Mouse (Mus musculus): ENCODE results near the gene Foxl1. TPM values are rescaled to one million over a fixed set of nuclear protein-coding genes. Genes with fewer than 3 reads are reported as not detected.

Foxl1 gene
- polyA plus RNA-seq, 1 experiment from 2014 or later, result 0.70 TPM

DNA sequence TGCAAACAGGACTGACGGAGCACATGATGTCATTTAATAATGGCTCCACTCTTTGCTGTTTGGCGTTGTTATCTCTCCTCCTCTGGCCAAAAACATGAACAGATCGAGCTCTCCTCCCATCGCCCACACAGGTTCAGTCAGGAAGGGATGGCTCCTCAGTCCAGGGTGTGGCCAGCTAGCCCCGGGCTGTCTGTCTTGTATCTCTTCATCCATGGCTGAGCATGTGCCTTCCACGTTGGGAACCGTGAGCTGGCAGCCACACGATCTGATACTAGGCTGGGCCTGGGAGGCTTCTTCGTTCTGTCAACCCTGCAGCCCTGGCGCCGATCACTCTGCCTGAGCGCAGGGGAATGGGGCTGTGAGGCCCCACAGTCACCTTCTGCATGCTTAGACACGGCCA is 31.1 kb downstream of the Foxl1 start:
- H3K4me2 ChIP-seq, result no peak overlapping the region
- H3K27me3 ChIP-seq, result peaks cover 6% of the 10 kb centered on the region; the same call in 1 of the 2 replicates
- no peak for ATAC-seq (ENCODE audit: low read depth)
- WGBS, result 83% methylated on average over 13 of the region's 13 CpGs
- H3K4me1 ChIP-seq (replicated peaks), result peaks cover 1% of the 10 kb centered on the region; the same call in 1 of the 2 replicates
- no peak overlapping the region for H3K27ac ChIP-seq (replicated peaks)
- H3K4me3 ChIP-seq, result no peak overlapping the region
- H3K36me3 ChIP-seq, result no peaks in the 10 kb centered on the region
- H3K9ac ChIP-seq, result no peak overlapping the region
- no peaks in the 10 kb centered on the region for H3K9me3 ChIP-seq

DNA sequence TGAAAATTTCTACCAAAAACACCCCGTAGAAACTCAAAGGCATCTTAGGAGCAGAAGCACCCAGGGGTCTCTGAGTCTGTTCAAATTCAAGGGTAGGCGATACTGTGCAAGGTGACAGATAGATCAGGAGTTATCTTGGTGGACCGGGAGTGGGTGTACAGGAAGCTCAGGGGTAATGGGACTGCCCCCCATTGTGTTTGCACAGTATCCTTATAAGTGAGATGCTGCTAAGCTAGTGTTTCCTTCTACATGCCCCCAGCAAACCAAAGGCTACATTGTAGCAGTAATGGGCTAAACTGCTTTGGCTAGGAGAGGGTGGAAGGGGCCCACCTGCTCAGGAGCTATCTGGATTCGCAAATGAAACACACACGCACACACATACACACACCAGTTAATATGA is 33.7 kb downstream of the Foxl1 start:
- Histone ChIP-seq H3K9me3 (no peaks in the 10 kb centered on the region), H3K9ac (no peak overlapping the region), H3K4me3 (no peak overlapping the region), H3K4me2 (no peak overlapping the region), H3K27ac (replicated peaks) (no peak overlapping the region), H3K4me1 (replicated peaks) (peaks cover 11% of the 10 kb centered on the region), H3K36me3 (no peaks in the 10 kb centered on the region), H3K27me3 (peaks cover 6% of the 10 kb centered on the region; the same call in 1 of the 2 replicates)
- WGBS, result 93% methylated on average over 5 of the region's 5 CpGs
- ATAC-seq (ENCODE audit: low read depth), result no peak

DNA sequence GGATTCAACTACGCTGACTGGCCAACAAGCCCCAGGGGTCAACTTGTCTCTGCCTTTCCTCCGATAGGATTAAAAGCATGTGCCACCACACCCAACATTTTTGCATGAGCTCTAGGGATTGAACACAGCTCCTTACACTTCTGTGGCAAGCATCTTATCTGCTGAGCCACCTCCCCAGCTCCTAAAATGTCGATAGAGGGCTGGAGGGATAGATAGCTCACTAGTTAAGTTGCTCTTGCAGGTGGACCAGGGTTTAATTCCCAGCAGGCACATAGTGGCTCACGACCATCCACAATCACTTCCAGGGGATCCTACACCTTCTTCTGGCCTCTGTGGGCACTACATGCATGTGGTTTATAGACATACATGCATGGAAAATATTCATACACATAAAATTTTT is 34.7 kb downstream of the Foxl1 start:
- Histone ChIP-seq H3K4me2 (no peak overlapping the region), H3K9ac (no peak overlapping the region), H3K9me3 (no peaks in the 10 kb centered on the region), H3K4me1 (replicated peaks) (peaks cover 11% of the 10 kb centered on the region), H3K27me3 (peaks cover 6% of the 10 kb centered on the region; the same call in 1 of the 2 replicates), H3K36me3 (no peaks in the 10 kb centered on the region), H3K4me3 (no peak overlapping the region), H3K27ac (replicated peaks) (no peak overlapping the region)
- ATAC-seq (ENCODE audit: low read depth), result no peak
- 77% methylated on average over 4 of the region's 4 CpGs for WGBS

DNA sequence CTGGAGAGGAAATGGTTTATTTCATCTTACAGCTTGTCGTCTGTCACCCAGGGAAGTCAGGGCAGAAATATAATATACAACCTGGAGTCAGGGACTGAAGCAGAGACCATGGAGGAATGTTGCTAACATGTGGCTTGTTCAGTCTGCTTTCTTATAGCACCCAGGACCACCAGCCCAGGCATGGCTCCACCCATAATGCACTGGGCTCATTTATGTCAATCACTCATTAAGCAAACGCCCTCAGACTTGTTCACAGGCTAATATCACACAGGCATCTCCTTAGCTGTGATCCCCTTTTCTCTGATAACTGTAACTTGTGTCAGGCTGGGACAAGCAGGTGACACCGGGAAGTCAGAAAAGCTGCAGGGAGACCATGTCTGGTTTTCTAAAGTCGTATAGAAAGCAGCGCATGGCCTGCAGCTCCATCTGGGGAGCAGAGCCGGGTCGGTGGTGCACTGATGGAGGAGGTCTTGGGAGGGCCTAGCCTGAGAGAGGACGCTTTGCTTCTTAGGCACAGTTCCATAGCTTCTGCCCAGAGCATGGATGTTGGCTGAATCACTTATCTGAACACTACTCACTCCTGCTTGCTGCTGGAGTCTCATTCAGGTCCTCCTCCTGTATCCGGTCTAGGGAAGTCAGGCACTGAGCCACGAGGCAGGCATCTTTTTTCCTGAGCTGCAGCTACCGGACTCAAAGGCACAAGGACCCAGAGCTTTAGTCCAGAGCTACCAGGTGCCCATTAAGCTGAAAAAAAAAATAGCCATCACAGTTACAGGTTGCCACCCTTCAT is 35.4 kb downstream of the Foxl1 start:
- 76% methylated on average over 11 of the region's 11 CpGs for WGBS
- H3K4me3 ChIP-seq, result no peak overlapping the region
- H3K36me3 ChIP-seq, result no peaks in the 10 kb centered on the region
- no peak overlapping the region for H3K9ac ChIP-seq
- ATAC-seq (ENCODE audit: low read depth), result no peak
- no peak overlapping the region for H3K27ac ChIP-seq (replicated peaks)
- H3K27me3 ChIP-seq, result peaks cover 6% of the 10 kb centered on the region; the same call in 1 of the 2 replicates
- H3K9me3 ChIP-seq, result no peaks in the 10 kb centered on the region
- H3K4me1 ChIP-seq (replicated peaks), result peaks cover 11% of the 10 kb centered on the region
- H3K4me2 ChIP-seq, result no peak overlapping the region

DNA sequence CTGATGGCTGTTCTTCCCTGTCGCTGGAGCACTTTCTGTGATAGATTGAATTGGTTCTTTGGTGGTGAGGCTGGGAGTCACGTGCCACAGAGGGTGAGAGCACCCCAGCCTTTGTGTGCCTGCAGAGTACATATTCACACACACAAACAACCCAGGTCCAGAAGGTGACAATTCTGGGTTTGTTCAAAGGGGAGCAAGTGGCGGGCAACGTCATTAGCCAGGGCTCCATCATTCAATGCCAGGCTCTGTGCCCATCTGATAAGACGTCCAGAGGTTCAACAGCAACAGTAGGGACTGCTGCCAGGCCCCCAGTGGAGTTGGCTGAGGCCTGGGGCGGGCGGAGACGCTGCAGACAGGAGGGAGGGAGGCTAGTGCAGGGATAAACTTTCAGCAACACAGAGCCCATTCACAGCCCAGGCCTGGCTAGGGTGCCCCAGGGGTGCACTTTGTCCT is 36.3 kb downstream of the Foxl1 start:
- H3K27me3 ChIP-seq, result peaks cover 6% of the 10 kb centered on the region; the same call in 1 of the 2 replicates
- H3K36me3 ChIP-seq, result no peaks in the 10 kb centered on the region
- no peak for ATAC-seq (ENCODE audit: low read depth)
- H3K9me3 ChIP-seq, result no peaks in the 10 kb centered on the region
- WGBS, result 69% methylated on average over 8 of the region's 8 CpGs
- H3K4me1 ChIP-seq (replicated peaks), result peaks cover 11% of the 10 kb centered on the region
- H3K4me3 ChIP-seq, result no peak overlapping the region
- no peak overlapping the region for H3K4me2 ChIP-seq
- no peak overlapping the region for H3K9ac ChIP-seq
- H3K27ac ChIP-seq (replicated peaks), result no peak overlapping the region

DNA sequence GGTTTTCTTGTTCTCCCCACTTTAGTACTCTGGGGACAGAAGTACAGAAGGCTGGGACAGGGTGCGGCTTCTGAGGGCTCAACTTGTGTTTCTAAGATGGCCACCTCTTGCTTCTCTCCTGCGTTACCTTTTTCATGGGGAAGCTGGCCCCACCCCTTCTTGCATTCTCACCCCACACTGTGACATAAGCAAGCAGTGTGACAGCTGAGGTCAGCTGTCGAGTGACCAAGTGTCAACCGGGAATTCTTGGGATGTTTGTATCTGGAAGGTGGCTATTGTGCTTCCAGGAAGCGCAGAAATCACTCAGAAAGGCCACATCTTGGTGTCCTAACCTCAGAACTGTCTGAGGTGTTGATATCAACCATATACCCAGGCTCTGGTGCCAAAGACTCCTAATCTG is 40.3 kb downstream of the Foxl1 start:
- no peak overlapping the region for H3K4me2 ChIP-seq
- no peaks in the 10 kb centered on the region for H3K36me3 ChIP-seq
- H3K4me3 ChIP-seq, result no peak overlapping the region
- ATAC-seq (ENCODE audit: low read depth), result no peak
- WGBS, result 82% methylated on average over 5 of the region's 5 CpGs
- peaks cover 18% of the 10 kb centered on the region for H3K4me1 ChIP-seq (replicated peaks)
- no peak overlapping the region for H3K9ac ChIP-seq
- H3K9me3 ChIP-seq, result no peaks in the 10 kb centered on the region
- no peaks in the 10 kb centered on the region for H3K27me3 ChIP-seq
- H3K27ac ChIP-seq (replicated peaks), result no peak overlapping the region

DNA sequence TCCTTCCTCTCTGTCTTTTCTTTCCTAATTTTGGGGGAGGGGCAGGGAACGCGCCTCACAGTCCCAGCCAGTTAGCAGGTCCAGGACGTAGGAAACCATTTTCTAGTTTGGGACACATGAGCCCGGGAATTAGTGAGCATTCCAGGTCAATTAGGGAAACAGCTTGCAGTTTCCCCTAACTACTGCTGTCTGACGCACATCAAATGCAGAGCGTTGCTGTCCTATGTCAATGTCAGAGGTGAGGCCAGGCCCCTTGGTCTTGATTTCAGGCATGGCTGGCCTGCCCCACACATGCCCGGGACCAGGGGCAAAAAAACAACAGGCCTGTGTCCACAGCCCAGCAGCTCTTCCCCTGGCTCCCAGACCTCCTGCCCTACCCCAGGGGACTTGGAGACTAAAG is 42.4 kb downstream of the Foxl1 start:
- Histone ChIP-seq H3K9ac (no peak overlapping the region), H3K4me2 (no peak overlapping the region), H3K9me3 (no peaks in the 10 kb centered on the region), H3K27ac (replicated peaks) (no peak overlapping the region), H3K27me3 (0 out of 2 replicates have a peak, but pooled peaks cover 4% of the 10 kb centered on the region), H3K36me3 (no peaks in the 10 kb centered on the region), H3K4me3 (no peak overlapping the region), H3K4me1 (replicated peaks) (peaks cover 16% of the 10 kb centered on the region)
- 51% methylated on average over 7 of the region's 7 CpGs for WGBS
- ATAC-seq (ENCODE audit: low read depth), result no peak

DNA sequence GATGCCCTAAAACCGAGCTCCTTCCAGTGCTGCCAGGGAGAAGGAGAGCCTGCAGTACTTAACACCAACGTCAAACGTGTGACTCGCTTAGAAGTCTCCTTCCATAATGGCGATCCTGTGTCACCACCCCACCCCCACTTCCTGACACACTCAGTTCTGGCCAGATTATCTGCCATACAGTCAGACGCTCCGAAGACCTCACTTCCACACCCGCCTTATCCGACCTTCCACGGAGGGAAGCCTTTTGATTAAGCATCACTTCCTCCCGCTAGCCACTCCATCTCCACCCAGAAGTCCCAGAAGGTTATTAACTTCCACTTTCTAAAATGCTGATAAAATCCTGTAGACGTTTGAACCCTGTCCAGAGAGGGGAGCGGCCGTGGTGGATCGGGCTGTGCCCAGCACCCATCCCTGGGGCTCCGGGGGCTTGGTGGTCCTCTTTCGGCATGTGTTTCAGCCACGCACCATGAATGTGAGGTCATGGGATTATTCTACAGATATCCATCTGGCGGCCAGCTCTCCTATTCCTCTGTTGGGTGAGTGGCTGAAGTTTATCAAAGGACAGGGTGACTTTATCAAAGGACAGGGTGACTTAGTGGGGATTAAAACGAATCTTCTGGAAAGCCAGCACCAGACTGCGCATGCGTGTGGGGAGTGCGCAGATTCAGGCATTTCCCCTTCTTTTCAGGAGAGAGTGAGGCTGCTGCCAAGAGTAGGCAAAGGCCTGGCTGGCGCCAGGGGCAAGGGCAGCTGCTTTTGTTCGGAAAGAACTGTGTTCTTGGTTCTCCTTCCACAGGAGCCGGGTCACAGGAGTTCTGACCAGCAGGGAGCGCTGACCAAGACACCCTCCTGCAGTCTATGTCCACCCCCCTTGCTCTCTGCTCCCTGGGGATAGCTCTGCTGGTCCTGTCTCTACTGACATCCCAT is 43.1 kb downstream of the Foxl1 start:
- Histone ChIP-seq H3K27me3 (peaks cover 8% of the 10 kb centered on the region; the same call in 1 of the 2 replicates), H3K9ac (no peak overlapping the region), H3K9me3 (no peaks in the 10 kb centered on the region), H3K36me3 (no peaks in the 10 kb centered on the region), H3K4me1 (replicated peaks) (peaks cover 21% of the 10 kb centered on the region), H3K27ac (replicated peaks) (no peak overlapping the region), H3K4me3 (no peak overlapping the region), H3K4me2 (no peak overlapping the region)
- no peak for ATAC-seq (ENCODE audit: low read depth)
- 69% methylated on average over 27 of the region's 27 CpGs for WGBS

DNA sequence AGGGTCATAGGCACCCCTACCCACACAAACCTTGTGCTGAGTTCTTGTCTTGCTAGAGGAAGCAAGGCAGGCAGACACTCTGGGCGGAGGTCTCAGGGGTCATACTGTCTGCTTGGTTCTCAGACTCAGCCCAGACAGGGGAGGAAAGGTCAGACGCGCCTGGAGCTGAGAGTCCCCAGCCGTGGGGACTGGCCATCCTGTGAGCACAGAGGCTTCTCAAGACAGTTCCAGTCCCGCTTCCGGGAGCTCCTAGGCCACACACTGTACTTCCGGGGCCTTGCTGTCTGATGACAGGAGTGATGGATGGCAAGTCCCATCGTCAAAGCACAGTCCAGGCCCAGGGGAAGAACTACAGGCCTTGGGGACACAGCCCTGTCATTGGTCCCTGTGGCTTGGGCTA is 44.8 kb downstream of the Foxl1 start:
- Histone ChIP-seq H3K27me3 (peaks cover 18% of the 10 kb centered on the region), H3K4me2 (no peak overlapping the region), H3K36me3 (no peaks in the 10 kb centered on the region), H3K4me1 (replicated peaks) (peaks cover 24% of the 10 kb centered on the region), H3K4me3 (no peak overlapping the region), H3K27ac (replicated peaks) (no peak overlapping the region), H3K9me3 (no peaks in the 10 kb centered on the region), H3K9ac (no peak overlapping the region)
- 71% methylated on average over 8 of the region's 8 CpGs for WGBS
- ATAC-seq (ENCODE audit: low read depth), result no peak

DNA sequence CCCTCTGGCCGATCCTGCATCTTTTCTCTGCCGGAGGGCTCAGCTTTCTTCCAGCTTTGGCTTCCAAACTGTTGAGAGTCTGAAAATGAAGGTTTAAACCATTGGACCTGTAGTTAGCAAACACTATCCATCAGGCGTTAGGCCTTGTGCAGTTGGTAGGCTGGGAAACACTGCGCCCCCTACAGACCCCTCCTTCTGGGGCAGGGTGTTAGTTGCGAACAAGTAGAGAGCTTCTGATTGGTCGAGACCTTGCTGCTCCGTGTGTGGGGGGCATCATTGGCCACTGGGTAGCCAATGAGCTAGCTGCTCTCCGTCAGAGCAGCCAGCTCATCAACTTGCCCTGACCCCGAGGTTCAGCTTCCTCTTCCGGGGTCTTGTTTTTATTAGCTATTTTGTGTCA is 46.4 kb downstream of the Foxl1 start:
- Histone ChIP-seq H3K4me2 (no peak overlapping the region), H3K9ac (no peak overlapping the region), H3K4me3 (no peak overlapping the region), H3K9me3 (no peaks in the 10 kb centered on the region), H3K27ac (replicated peaks) (no peak overlapping the region), H3K27me3 (peaks cover 31% of the 10 kb centered on the region), H3K36me3 (no peaks in the 10 kb centered on the region), H3K4me1 (replicated peaks) (peaks cover 24% of the 10 kb centered on the region)
- 59% methylated on average over 10 of the region's 10 CpGs for WGBS
- ATAC-seq (ENCODE audit: low read depth), result no peak

DNA sequence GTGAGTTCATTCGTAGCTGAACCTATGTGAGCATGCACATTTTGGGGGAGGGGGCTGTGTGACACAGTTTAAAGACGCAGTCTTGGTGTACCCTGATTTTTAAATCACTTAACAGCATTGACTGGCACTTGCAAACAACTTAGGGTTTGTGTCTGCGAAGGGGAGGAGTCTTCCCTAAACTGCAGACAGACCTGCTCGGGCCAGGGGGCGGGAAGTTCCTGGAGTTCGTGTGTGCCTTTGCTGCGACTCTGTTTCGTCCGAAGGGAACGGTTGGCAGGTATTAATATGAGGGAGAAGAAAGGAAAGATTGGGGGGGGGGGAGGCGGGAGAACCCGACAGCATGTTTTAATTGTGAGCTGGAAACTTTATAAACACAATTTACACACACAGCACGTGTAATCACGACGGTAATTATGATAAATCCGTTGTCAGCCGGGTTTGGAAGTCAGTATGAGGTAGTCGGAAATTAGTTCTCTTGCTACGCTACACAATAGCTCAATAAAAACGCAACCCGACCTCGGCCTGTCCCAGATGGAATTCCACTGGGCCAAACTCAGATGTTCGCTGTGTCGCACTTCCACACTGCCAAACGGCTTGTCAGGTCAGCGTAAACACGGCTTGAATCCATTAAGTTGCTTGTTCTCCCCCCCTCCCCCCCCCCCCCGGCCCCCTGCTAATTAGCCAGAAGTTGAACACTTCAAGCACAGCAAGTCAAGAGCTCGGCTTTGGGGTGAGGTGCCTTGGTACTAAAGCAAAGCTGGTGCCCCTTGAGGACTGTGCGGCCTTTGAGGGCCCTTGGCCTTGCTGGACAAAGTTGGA is 47.2 kb downstream of the Foxl1 start:
- H3K4me2 ChIP-seq, result no peak overlapping the region
- peaks cover 24% of the 10 kb centered on the region for H3K4me1 ChIP-seq (replicated peaks)
- no peak overlapping the region for H3K4me3 ChIP-seq
- H3K9me3 ChIP-seq, result no peaks in the 10 kb centered on the region
- H3K9ac ChIP-seq, result no peak overlapping the region
- 29% methylated on average over 29 of the region's 30 CpGs for WGBS
- H3K36me3 ChIP-seq, result no peaks in the 10 kb centered on the region
- peaks cover 31% of the 10 kb centered on the region for H3K27me3 ChIP-seq
- H3K27ac ChIP-seq (replicated peaks), result no peak overlapping the region
- no peak for ATAC-seq (ENCODE audit: low read depth)

All from neural tube, embryonic 13.5 days (tissue).